Mouse (Mus musculus): Measurements from ENCODE around the gene Tprgl. TPM values are rescaled to one million over a fixed set of nuclear protein-coding genes. Genes with fewer than 3 reads are reported as not detected.

The Tprgl gene
- total and polyA plus RNA-seq, 3 experiments, result 121 to 147 (median 130) TPM

GRCm38 (mm10) chr4:154144712-154145111, 15.8 kb downstream of the Tprgl start:
- Histone ChIP-seq H3K79me2 (replicated peaks; ENCODE audit: control insufficient read depth, insufficient read depth, low read length) (0 out of 2 replicates have a peak, but pooled peaks cover 2% of the 10 kb centered on the region), H3K4me1 (ENCODE audit: control insufficient read depth, insufficient read depth, low read length) (peaks cover 5% of the 10 kb centered on the region; the same call in 1 of the 2 replicates), H3K36me3 (ENCODE audit: control insufficient read depth, insufficient read depth, low read length) (no peaks in the 10 kb centered on the region), H3K27ac (no peak overlapping the region), H3K4me3 (no peak overlapping the region), H3K9ac (ENCODE audit: low read depth, low read length) (no peak overlapping the region), H3K27me3 (ENCODE audit: control insufficient read depth, insufficient read depth, low read length) (peaks cover 14% of the 10 kb centered on the region)
- TF ChIP-seq CTCF (IDR thresholded peaks at IDR 0.05) (0 out of 2 replicates have a peak, but pooled peaks have one; percentile 3), EP300 (IDR thresholded peaks at IDR 0.05; ENCODE audit: insufficient read depth, low read depth, low read length) (no peak)
- intact Hi-C loops (cut with DNase I), result loop anchor here (5.0 to 10.0 kb wide), 2 partner anchors 132 to 190 kb away; partner anchors contain the start of genes A430005L14Rik and Lrrc47
- WGBS, result 82% methylated on average over 3 of the region's 3 CpGs
- DNase-seq, result no peak

DNA sequence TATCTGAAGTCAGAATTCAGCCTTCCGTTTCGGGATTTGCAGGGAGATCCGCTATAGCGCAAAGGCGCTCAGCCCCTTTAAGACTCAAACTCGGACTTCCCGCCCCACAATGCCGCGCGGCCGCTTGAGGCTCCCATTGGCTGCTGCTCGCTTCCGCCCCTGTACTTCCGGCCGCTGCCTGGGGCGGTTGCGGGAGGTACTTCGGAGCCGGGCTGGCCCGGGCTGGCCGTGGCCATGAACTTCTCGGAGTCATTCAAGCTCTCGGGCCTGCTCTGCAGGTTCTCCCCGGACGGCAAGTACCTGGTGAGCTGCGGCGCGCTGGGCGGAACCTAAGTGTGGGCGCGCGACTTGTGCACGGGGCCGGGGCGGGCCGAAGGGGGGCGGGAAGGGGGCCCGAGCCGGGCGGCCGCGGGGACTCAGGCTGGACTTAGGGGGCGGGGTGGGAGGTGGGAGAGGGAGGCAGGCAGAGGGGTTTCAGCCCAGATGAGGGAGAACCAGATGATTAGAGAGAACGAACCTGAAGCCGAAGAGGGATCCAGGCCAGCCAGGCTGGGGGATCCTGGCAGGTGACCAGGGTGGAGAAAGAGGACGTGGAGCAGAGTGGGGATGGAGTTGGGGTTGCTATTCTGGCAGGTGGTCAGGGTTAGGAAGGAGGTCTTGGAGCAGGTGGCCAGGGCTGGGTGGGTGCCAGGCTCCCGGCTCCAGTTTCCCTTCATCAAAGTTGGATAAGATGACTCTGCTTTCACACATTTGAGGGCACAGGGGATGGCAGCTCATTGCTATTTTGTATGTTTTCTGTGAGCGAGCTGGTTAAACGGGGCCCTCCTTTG, 18.0 kb downstream of the Tprgl start, which contains the start of gene Wrap73:
TSS of gene Wrap73 (plus strand) at position 162 of the 830 bp plus-strand sequence.
- peak; percentile 92 to 93 for DNase-seq
- peaks cover 5% of the 10 kb centered on the region; the same call in 1 of the 2 replicates for H3K4me1 ChIP-seq (ENCODE audit: control insufficient read depth, insufficient read depth, low read length)
- intact Hi-C loops (cut with DNase I), result loop anchor here (2.0 to 10.0 kb wide), 3 partner anchors 16 to 188 kb away; partner anchors contain the start of genes A430005L14Rik and Lrrc47
- 0 out of 2 replicates have a peak, but pooled peaks cover 2% of the 10 kb centered on the region for H3K79me2 ChIP-seq (replicated peaks; ENCODE audit: control insufficient read depth, insufficient read depth, low read length)
- no peaks in the 10 kb centered on the region for H3K36me3 ChIP-seq (ENCODE audit: control insufficient read depth, insufficient read depth, low read length)
- peak within 1 kb of the TSS; percentile 93 for H3K27ac ChIP-seq
- TF ChIP-seq CTCF (IDR thresholded peaks at IDR 0.05) (peak; percentile 32), EP300 (IDR thresholded peaks at IDR 0.05; ENCODE audit: insufficient read depth, low read depth, low read length) (no peak), POLR2A (IDR thresholded peaks at IDR 0.05; ENCODE audit: insufficient read depth, low read depth, low read length) (peak; percentile 54; the same call in 1 of the 2 replicates)
- H3K4me3 ChIP-seq, result peak within 1 kb of the TSS; percentile 87
- under 1% methylated on average over 49 of the region's 49 CpGs for WGBS
- peak within 1 kb of the TSS; percentile 94 for H3K9ac ChIP-seq (ENCODE audit: low read depth, low read length)
- H3K27me3 ChIP-seq (ENCODE audit: control insufficient read depth, insufficient read depth, low read length), result peaks cover 21% of the 10 kb centered on the region

DNA sequence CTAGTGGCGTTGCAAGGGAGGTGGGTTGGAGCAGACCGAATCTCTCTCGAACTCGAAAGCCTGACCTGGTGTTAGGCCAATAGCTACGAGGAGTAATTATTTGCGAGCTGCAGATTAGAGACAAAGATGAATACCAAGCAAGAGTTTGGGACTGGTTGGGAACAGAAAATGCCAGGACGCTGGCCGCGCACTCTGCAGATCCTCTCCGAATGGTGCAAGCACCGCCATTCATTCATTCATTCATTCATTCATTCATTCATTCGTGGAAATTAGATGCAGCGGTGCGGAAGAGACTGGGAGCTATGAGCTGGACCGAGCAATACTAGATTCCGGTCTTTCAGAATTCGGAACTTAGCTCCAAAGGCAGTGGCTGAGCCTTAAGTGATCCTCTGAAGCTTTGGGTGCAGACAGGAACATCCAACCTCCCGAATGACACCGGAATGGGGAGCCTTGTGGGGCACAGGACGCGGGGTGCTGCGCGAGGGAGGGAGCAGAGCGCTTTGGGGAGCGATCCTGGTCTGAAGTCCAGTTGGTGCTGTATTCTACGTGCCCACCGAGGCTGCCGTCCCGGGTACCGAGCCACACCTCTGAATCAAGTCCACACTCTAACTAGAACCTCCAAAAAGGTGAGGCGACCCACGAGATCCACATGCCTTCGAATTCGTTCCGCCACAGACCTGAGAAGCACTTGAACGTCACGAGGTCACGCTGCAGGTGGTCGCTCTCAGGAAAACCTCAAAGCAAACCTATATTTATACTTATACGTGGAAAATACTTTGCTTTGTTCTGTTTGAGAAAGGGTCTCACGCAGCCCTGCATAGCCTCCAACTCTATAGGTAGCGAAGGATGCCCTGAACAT, 19.2 kb downstream of the Tprgl start:
- no peak for DNase-seq
- no peak overlapping the region for H3K27ac ChIP-seq
- H3K27me3 ChIP-seq (ENCODE audit: control insufficient read depth, insufficient read depth, low read length), result peaks cover 21% of the 10 kb centered on the region
- WGBS, result 2% methylated on average over 42 of the region's 42 CpGs
- peaks cover 5% of the 10 kb centered on the region; the same call in 1 of the 2 replicates for H3K4me1 ChIP-seq (ENCODE audit: control insufficient read depth, insufficient read depth, low read length)
- TF ChIP-seq POLR2A (IDR thresholded peaks at IDR 0.05; ENCODE audit: insufficient read depth, low read depth, low read length) (no peak), EP300 (IDR thresholded peaks at IDR 0.05; ENCODE audit: insufficient read depth, low read depth, low read length) (no peak), CTCF (IDR thresholded peaks at IDR 0.05) (no peak)
- intact Hi-C loops (cut with DNase I), result loop anchor here (5.0 to 10.0 kb wide), 2 partner anchors 129 to 186 kb away; partner anchors contain the start of genes A430005L14Rik and Lrrc47
- H3K9ac ChIP-seq (ENCODE audit: low read depth, low read length), result 0 out of 2 replicates have a peak overlapping the region, but pooled peaks have one; percentile 17
- 0 out of 2 replicates have a peak, but pooled peaks cover 2% of the 10 kb centered on the region for H3K79me2 ChIP-seq (replicated peaks; ENCODE audit: control insufficient read depth, insufficient read depth, low read length)
- no peaks in the 10 kb centered on the region for H3K36me3 ChIP-seq (ENCODE audit: control insufficient read depth, insufficient read depth, low read length)
- peak overlapping the region; percentile 87 for H3K4me3 ChIP-seq

DNA sequence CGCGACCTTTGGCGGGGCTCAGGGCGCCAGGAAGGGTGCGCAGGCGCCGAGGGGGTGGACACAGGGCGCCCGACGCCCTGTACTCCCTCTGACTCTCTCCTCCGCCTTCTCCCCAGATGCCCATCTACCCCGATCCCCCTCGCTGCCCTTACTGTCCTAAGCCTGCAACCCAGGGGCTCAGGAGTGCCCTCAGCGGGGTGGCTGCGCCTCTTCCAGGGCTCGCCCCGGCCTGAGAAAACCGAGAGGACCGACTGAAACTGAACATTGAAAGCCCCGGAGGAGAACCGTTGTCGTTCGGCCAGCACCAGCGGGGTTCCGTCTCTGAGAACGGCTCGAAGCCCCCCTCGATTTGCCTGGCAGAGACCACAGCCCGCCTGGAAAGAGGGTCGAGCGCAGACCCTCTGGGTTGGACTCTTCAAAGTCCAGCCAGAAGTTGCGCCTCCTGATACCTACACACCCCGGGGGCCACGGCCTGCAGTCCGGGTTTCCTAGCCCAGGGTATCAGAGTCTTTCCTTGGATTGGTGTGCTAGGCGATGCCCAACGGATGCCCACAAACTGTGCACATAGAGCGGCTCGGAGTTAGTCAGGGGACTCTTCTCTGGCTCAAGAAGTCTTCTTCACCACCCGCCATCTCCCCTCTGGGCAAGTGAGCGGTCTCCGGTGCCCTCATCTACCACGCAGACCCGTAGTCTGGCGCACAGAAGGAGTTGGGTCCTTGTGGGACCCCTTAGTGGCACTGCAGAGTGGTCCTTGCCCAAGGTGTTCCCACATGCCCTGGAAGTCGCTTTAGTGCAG, 20.1 kb downstream of the Tprgl start:
- Histone ChIP-seq H3K27me3 (ENCODE audit: control insufficient read depth, insufficient read depth, low read length) (peaks cover 21% of the 10 kb centered on the region), H3K4me1 (ENCODE audit: control insufficient read depth, insufficient read depth, low read length) (peaks cover 5% of the 10 kb centered on the region; the same call in 1 of the 2 replicates), H3K79me2 (replicated peaks; ENCODE audit: control insufficient read depth, insufficient read depth, low read length) (0 out of 2 replicates have a peak, but pooled peaks cover 2% of the 10 kb centered on the region), H3K36me3 (ENCODE audit: control insufficient read depth, insufficient read depth, low read length) (no peaks in the 10 kb centered on the region), H3K4me3 (peak overlapping the region; percentile 87), H3K9ac (ENCODE audit: low read depth, low read length) (peak overlapping the region; percentile 52), H3K27ac (no peak overlapping the region)
- 2% methylated on average over 37 of the region's 46 CpGs for WGBS
- intact Hi-C loops (cut with DNase I), result loop anchor here (5.0 to 10.0 kb wide), 2 partner anchors 128 to 186 kb away; partner anchors contain the start of genes A430005L14Rik and Lrrc47
- TF ChIP-seq EP300 (IDR thresholded peaks at IDR 0.05; ENCODE audit: insufficient read depth, low read depth, low read length) (no peak), POLR2A (IDR thresholded peaks at IDR 0.05; ENCODE audit: insufficient read depth, low read depth, low read length) (no peak), CTCF (IDR thresholded peaks at IDR 0.05) (no peak)
- DNase-seq, result peak in 1 of 2 experiments; percentile 55

DNA sequence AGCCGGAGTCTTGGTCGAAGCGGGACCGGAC, 20.5 kb downstream of the Tprgl start, which contains the start of gene Trp73:
TSS of gene Trp73 (minus strand) at position 27 of the 31 bp plus-strand sequence.
- 0% methylated on average over 3 of the region's 4 CpGs for WGBS
- TF ChIP-seq POLR2A (IDR thresholded peaks at IDR 0.05; ENCODE audit: insufficient read depth, low read depth, low read length), result no peak
- no peak for TF ChIP-seq EP300 (IDR thresholded peaks at IDR 0.05; ENCODE audit: insufficient read depth, low read depth, low read length)
- no peak for TF ChIP-seq CTCF (IDR thresholded peaks at IDR 0.05)

More for the DNA sequence above, 20.5 kb downstream of the Tprgl start, which contains the start of gene Trp73:
- H3K36me3 ChIP-seq (ENCODE audit: control insufficient read depth, insufficient read depth, low read length), result no peaks in the 10 kb centered on the region
- H3K27me3 ChIP-seq (ENCODE audit: control insufficient read depth, insufficient read depth, low read length), result peaks cover 21% of the 10 kb centered on the region
- no peak for DNase-seq
- H3K4me3 ChIP-seq, result peak within 1 kb of the TSS; percentile 87
- H3K79me2 ChIP-seq (replicated peaks; ENCODE audit: control insufficient read depth, insufficient read depth, low read length), result 0 out of 2 replicates have a peak, but pooled peaks cover 2% of the 10 kb centered on the region
- peaks cover 5% of the 10 kb centered on the region; the same call in 1 of the 2 replicates for H3K4me1 ChIP-seq (ENCODE audit: control insufficient read depth, insufficient read depth, low read length)
- H3K27ac ChIP-seq, result no peak within 1 kb of the TSS
- intact Hi-C loops (cut with DNase I), result loop anchor here (5.0 to 10.0 kb wide), 2 partner anchors 128 to 185 kb away; partner anchors contain the start of genes A430005L14Rik and Lrrc47
- peak within 1 kb of the TSS; percentile 52 for H3K9ac ChIP-seq (ENCODE audit: low read depth, low read length)

Measured in heart, adult 2 months (tissue).